22 mouse cellular contexts compared by ENCODE assay signal in the genomic region with DNA sequence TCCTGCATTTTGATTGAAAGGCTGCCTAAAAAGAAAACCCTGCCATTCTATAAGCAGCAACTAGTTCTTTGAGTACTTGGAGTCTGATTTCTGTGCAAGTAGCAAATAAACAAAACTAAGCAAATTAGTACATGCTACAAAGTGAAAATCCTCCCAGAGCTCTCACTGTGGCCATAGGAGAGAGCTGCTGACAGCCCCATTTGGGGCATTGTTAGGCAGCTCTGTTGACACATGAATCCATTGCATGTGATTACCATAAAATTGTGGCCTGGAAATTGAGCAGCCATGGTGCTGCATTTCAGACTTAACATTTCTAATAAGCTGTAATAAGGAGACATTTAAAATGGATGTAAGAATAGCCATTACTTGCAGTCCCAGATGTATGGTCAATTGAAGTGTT.
"Had no signal": no experiment of that assay in that cellular context is flagged by ENCODE, and none has a peak within 500 bp of the region (broad histone marks: within the 10 kb centered on the region; RNA-seq: fewer than 3 reads in every experiment).

No protein-coding gene starts in this region.

- H3K4me1 ChIP-seq: kidney, embryonic 15.5 days; limb, embryonic 15.5 days; neural tube, embryonic 12.5 days; neural tube, embryonic 15.5 days; stomach, embryonic 15.5 days had no signal

- H3K9ac ChIP-seq: kidney, embryonic 15.5 days; limb, embryonic 12.5 days; limb, embryonic 15.5 days; liver, embryonic 14.5 days; liver, postnatal 0 days; lung, embryonic 14.5 days; neural tube, embryonic 12.5 days; neural tube, embryonic 15.5 days; stomach, embryonic 15.5 days had no signal

- H3K27me3 ChIP-seq: kidney, embryonic 15.5 days; limb, embryonic 12.5 days; limb, embryonic 15.5 days; megakaryocyte, embryonic 14.5 days; neural tube, embryonic 12.5 days; neural tube, embryonic 15.5 days; stomach, embryonic 15.5 days had no signal

- DNase-seq: kidney, adult 11 months; kidney, adult 8-10 months; kidney, postnatal 10 days; kidney, postnatal 36 days; left cerebral cortex, postnatal 4 days; liver, postnatal 0 days; lung, embryonic 14.5 days; right cerebral cortex, adult 18-20 months; right cerebral cortex, postnatal 14 days; spleen, adult 18-20 months; thymus, postnatal 25 days had no signal

- H3K4me2 ChIP-seq: kidney, embryonic 15.5 days; limb, embryonic 12.5 days; limb, embryonic 15.5 days; liver, embryonic 11.5 days; lung, embryonic 14.5 days; neural tube, embryonic 12.5 days; neural tube, embryonic 15.5 days; stomach, embryonic 15.5 days had no signal

- H3K4me3 ChIP-seq: kidney, embryonic 15.5 days; limb, embryonic 12.5 days; limb, embryonic 15.5 days; megakaryocyte, embryonic 14.5 days; neural tube, embryonic 12.5 days; neural tube, embryonic 15.5 days; stomach, embryonic 15.5 days had no signal

- H3K27ac ChIP-seq: kidney, embryonic 15.5 days; limb, embryonic 12.5 days; limb, embryonic 15.5 days; liver, embryonic 14.5 days; macrophage; neural tube, embryonic 12.5 days; neural tube, embryonic 15.5 days; stomach, embryonic 15.5 days had no signal

- H3K9me3 ChIP-seq: kidney, embryonic 15.5 days; limb, embryonic 12.5 days; limb, embryonic 15.5 days; neural tube, embryonic 12.5 days; neural tube, embryonic 15.5 days; stomach, embryonic 15.5 days had no signal

- H3K36me3 ChIP-seq: limb, embryonic 12.5 days; limb, embryonic 15.5 days; neural tube, embryonic 15.5 days; stomach, embryonic 15.5 days had no signal

- ATAC-seq: liver, postnatal 0 days; lung, postnatal 0 days had no signal
